Mouse (Mus musculus) ovary, adult 18-20 months (tissue): ENCODE measurements around the gene Ncor2.
"Not testable (repeated sequence)": the region's sequence is repeated elsewhere in the genome, so short reads cannot be mapped to it uniquely, and the experiment has no call there.

Experiments
- DNase-seq: peaks from one replicate; pipeline ENCODE4 v3.0.0; 2022; ENCODE audit warnings: low spot score, mixed read lengths

The Ncor2 gene

DNA sequence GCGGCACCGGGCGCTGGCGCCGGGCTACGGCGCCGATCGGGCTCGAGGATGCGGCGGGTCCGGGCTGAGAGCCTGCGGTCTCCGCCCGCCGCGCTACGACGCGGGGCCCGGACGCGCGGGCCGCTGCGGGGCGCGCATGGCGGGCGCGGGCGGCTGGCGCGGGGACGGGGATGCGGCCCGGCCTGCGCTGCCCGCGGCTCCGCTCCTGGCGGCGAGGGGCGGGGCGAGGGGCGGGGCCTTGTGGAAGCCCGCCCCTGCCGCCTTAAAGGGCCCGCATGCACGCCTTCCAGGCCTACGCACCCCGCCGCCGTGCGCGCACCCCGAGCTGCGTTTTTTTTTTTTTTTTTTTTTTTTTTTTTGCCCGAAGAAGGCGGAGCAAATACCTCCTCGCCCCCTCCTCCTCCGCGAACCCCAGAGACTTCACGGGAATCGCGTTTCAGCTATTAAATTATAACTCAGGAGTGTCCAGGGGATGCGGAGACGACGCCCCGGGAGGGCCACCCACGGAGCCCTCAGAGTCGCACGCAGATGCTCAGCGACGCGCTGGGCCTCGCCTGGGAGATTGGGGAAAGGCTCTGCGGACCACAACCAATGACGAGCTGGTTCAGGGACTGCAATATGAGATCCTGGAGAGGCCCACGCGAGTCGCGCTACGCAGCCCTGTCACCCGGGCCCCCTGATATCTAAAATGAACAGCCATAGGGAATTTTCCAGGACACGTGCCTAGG is at the start of gene Ncor2:
Ncor2 (minus strand) TSS at position 213 of the 728 bp plus-strand sequence.
- peak; percentile 71 for DNase-seq

GRCm38 (mm10) chr5:125227699-125228098 is 48.7 kb upstream of the Ncor2 start:
- no peak for DNase-seq

DNA sequence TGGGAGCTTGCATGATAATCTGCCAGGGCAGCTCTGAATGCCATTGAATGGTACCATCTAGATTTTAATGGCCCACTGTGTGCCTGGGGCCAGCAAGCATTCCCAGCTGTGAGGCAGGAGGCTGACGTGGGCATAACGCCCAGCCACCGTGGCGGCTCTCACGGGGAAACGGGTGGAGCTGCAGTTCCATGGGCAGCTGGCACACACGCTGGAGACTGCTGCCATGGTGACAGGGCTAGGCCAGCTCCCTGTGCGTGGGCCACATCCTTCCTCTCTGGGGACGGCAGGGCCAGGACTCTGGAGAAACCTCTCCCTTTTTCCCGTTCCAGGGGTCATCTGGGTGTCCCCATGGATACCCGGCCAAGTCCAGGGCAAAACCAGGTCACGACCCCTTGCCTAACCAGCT is 47.2 kb upstream of the Ncor2 start:
- peak; percentile 31 for DNase-seq

- peak; percentile 39 for DNase-seq
Measured at GRCm38 (mm10) chr5:125224925-125225324, 45.9 kb upstream of the Ncor2 start.

GRCm38 (mm10) chr5:125223961-125224360 is 44.9 kb upstream of the Ncor2 start:
- DNase-seq, result no peak

DNA sequence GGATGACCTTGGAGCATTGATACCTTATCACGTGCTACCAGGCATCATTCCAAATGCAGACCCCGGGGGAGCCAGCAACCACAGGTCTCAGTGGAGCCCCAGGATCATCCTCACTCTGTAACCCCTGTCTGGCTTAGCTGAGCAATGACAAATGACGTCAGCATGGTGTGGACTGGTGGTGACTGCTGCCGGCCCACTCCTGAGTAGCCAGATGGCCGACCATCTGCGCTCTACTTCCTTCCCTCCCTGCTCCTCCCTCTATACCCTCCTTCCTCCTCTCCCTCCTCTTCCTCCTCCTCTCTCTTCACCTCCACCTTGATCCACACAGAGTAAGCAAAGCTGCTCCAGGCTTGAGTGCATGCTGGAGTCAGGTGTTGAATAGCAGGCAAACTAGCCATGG is 43.7 kb upstream of the Ncor2 start:
- no peak for DNase-seq

GRCm38 (mm10) chr5:125221868-125222267 is 42.8 kb upstream of the Ncor2 start:
- DNase-seq, result peak; percentile 92

DNA sequence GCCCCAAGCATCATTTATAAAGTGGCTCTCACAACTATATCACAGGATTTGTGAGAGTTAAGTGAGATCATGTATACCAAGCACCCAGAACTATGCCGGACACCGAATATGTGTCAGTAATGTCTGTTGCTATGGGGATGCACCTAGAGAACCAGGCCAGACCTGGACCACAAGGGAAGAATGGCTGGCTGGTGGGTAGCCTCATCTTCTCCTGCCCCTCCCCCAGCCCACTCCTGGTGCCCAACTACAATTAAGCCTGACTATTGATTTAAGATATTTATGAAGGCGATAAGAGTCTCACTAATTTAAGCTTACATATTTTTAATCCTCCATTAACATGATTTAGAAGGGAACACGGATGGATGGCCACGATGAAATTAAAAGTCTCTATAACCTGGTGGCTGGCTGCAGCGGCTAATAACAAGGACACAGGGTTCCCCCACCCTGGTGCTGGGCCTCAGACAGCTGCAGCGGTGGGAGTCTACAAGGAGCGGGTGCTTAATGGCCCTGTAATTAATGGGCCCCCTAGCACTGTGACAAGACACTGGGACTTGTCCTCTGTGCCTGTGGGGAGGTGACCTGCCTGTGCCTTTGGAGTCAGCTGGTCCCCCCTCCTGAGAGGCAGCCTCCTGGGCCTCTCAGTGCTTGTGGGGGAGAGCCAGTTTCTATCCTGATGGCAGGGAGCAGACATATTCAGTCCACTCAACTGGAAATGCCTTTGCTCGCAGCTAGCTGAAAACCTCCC is 38.6 kb upstream of the Ncor2 start:
- no peak for DNase-seq

GRCm38 (mm10) chr5:125215930-125216459 is 37.0 kb upstream of the Ncor2 start:
- peak; percentile 50 for DNase-seq

DNA sequence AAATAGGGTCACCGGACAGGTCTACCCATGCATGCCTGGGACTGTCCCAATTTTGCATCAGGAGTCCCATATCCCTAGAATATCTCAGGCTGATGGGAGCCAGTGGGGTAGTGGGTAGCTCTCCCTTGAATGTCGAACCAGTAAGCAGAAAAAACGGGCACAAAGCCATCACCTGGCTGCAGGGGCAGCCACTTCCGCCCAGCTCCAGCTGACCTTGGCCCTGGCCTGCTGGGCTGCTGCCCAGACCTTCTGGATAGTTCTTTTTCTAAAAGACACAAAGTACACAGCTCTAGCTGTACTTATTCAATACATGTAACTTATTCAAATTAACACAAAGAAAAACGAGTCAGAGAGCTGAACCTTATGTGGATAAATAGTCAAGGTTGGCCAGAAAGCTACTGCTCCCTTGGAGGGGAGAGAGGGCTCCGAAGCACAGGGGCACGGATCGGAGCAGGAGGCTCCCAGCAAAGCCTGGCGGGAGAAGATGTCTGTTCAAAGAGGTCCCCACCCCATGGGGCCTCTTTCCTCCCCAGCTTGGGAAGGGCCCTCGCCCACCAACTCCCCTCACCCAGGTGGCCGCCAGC is 36.4 kb upstream of the Ncor2 start:
- peak; percentile 66 for DNase-seq

DNA sequence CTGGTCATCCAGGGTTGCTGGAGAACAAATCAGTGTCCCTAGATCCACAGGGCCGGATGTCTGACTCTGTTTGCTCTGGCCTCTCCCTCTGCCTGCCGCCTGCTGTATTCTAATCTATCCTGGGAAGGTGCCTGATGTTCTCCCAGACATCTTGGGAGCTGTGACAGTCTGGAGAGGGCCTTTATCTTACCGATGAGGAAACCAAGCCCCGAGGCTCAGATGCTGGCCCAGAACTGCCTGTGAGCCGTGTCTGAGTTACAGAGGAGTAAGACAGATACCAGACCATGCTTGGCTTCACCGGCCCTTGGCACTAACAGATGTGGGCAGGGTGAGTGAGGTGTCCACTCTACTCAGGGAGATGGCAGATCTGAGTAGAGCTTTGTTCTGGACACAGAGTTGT is 35.0 kb upstream of the Ncor2 start:
- no peak for DNase-seq

GRCm38 (mm10) chr5:125204910-125205309 is 25.9 kb upstream of the Ncor2 start:
- DNase-seq, result not testable (repeated sequence)

DNA sequence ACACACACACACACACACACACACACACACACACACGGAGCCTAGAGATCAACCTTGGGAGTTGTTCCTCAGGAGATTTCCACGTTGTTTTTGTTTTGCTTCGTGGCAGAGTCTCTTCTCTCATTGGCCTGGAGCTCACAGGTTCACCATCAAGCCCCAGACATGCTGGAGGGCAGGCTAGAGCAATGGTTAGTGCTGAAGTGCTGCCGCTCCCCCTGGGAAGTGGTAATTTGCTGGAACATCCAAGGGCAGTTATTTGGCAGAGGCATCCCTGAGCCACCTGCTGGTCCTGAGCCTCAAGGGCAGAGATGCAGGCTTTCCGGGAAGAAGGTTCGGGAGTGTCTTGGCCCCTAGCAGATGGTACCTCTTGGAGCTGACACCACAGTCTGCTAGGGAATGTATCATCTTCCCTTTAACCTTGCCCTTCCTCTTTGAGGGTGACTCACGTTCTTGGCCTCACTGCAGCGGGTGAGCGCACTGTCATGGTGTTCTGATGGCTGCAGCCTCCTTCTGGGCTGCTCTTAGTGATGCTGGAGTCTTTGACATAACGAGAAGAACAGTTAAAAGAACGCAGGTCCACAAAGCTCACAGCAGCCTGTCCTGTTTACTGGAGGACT is 25.3 kb upstream of the Ncor2 start:
- no peak for DNase-seq

- DNase-seq, result no peak
Measured at GRCm38 (mm10) chr5:125203759-125204158, 24.7 kb upstream of the Ncor2 start.

DNA sequence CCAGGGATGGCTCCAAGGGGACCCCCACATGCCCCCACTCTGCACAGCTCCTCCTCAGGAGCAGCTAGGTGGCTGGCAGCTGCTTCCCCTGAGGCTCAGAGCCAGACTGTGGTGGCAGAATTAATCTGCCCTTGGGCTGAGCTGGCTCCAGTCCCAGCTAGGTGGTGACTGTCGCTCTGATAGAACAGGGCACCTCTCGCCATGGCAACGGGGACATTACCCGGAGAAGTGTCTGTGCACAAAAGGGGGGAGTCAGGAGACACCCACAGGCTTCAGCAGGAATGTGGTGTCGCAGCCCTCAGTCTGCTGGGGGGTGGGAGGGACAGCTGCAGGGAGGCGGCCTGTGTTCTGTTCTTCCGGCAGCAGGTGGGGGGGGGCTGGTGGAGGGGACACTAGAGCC is 24.1 kb upstream of the Ncor2 start:
- DNase-seq, result peak; percentile 54

DNA sequence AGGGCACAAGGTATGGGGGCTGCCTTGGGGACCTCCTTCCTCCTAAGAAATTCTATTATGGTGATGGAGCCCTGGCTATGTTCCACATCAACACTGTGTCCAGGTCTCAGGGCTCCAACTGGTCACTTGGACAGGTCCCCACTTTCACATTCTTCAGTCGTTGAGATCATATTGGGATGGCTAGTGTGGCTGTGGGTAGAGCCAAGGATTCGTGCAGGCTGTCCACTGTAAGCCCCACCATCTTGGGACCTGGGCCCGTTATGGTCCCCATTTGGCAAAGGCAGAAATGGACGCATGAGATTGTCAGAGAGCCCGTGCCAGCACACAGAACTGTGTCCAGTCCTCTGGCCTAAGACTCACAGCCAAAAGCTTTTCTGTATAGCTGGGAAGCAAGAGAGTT is 23.1 kb upstream of the Ncor2 start:
- DNase-seq, result no peak

- DNase-seq, result no peak
Measured at GRCm38 (mm10) chr5:125199086-125199485, 20.1 kb upstream of the Ncor2 start.

- DNase-seq, result not testable (repeated sequence)
Measured at GRCm38 (mm10) chr5:125197325-125197724, 18.3 kb upstream of the Ncor2 start.

DNA sequence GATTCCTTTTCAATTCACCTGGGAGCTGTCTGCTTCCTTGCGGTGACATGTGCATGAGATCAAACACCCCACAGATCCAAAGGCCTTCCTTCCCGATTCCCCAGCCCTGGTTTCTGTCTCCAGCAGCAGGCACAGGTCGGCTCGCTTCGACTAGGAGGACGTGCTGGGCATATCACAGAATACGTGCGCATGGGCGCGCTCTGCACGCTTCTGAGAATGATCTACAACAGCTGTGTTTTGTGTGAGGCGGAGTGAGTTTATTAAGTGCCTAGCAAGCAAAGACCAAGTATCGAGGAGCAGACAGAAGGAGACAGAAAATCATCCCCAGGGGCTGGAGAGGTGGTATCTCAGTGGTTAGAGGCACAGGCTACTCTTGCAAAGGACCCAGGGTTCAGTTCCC is 17.0 kb upstream of the Ncor2 start:
- DNase-seq, result no peak

- no peak for DNase-seq
Measured at GRCm38 (mm10) chr5:125195142-125195541, 16.1 kb upstream of the Ncor2 start.

GRCm38 (mm10) chr5:125193478-125194439 is 14.7 kb upstream of the Ncor2 start:
- DNase-seq, result no peak
